Mouse (Mus musculus): ENCODE results near the gene BC048679. TPM values are rescaled to one million over a fixed set of nuclear protein-coding genes. Genes with fewer than 3 reads are reported as not detected.
"Not testable (repeated sequence)": the region's sequence is repeated elsewhere in the genome, so short reads cannot be mapped to it uniquely, and the experiment has no call there.

Gene BC048679
- polyA plus RNA-seq, 1 experiment from 2014 or later, result not detected

DNA sequence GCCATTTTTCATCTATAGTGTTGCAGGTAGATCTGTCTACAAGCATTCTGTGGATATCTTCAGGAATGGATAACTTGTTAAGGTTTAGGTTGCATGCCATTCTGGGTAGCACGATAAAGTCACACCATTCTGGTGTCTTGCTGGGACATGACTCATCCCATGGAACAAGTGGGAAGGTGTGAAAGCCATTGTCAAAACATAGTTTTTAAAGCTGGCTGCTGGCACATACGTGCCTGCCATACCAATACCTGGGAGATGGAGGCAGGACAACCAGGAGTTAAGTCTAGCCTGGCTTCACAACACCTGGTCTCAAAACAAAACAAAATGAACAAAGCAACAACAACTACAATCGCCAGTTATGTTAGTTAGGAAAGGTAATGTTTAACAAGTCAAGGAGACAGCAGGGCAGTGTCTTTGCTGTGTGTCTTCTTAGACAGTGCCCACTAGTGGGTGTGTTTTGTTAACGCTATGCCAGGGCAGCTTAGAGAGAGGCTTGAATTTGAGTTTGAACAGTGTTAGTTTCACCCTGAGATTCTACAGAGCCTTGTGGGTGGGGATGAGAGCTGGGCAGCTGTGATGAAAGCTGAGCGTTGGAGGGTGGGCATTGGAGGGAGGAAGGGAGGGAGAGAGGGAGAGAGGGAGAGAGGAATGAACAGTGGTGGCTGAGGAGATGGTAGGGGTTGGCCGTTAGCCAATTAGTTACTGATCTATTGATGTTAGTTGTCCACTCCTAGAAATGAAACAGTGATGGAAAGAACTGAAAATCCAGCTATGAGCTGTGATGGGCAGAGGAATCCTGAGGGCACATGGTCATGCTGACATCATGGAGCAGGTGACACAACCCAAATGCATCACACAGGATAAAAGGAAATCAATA, 18.3 kb upstream of the BC048679 start:
- no peak overlapping the region for H3K4me3 ChIP-seq
- no peaks in the 10 kb centered on the region for H3K36me3 ChIP-seq (ENCODE audit: poor library complexity, severe bottlenecking)
- H3K27ac ChIP-seq, result no peak overlapping the region
- H3K4me2 ChIP-seq, result no peak overlapping the region
- WGBS, result 82% methylated on average over 6 of the region's 6 CpGs
- no peak for ATAC-seq
- H3K9me3 ChIP-seq (replicated peaks), result no peaks in the 10 kb centered on the region
- H3K27me3 ChIP-seq, result 0 out of 2 replicates have a peak, but pooled peaks cover 2% of the 10 kb centered on the region
- H3K4me1 ChIP-seq, result no peaks in the 10 kb centered on the region
- no peak overlapping the region for H3K9ac ChIP-seq

- 66% methylated on average over 13 of the region's 13 CpGs for WGBS
- no peak for ATAC-seq
Observed at GRCm38 (mm10) chr7:81514906-81515590, 17.0 kb upstream of the BC048679 start.

GRCm38 (mm10) chr7:81501050-81501449, 3.0 kb upstream of the BC048679 start:
- H3K27ac ChIP-seq, result no peak overlapping the region
- no peak overlapping the region for H3K4me2 ChIP-seq
- 0 out of 2 replicates have a peak, but pooled peaks cover 5% of the 10 kb centered on the region for H3K27me3 ChIP-seq
- WGBS, result 74% methylated on average over 2 of the region's 2 CpGs
- H3K9ac ChIP-seq, result no peak overlapping the region
- no peaks in the 10 kb centered on the region for H3K9me3 ChIP-seq (replicated peaks)
- H3K4me1 ChIP-seq, result no peaks in the 10 kb centered on the region
- ATAC-seq, result no peak
- H3K4me3 ChIP-seq, result no peak overlapping the region
- no peaks in the 10 kb centered on the region for H3K36me3 ChIP-seq (ENCODE audit: poor library complexity, severe bottlenecking)

More at GRCm38 (mm10) chr7:81514906-81515590, 17.0 kb upstream of the BC048679 start:
- no peaks in the 10 kb centered on the region for H3K9me3 ChIP-seq (replicated peaks)
- no peak overlapping the region for H3K4me2 ChIP-seq
- H3K36me3 ChIP-seq (ENCODE audit: poor library complexity, severe bottlenecking), result no peaks in the 10 kb centered on the region
- H3K4me3 ChIP-seq, result no peak overlapping the region
- no peaks in the 10 kb centered on the region for H3K4me1 ChIP-seq
- no peak overlapping the region for H3K27ac ChIP-seq
- H3K9ac ChIP-seq, result no peak overlapping the region
- no peaks in the 10 kb centered on the region for H3K27me3 ChIP-seq

DNA sequence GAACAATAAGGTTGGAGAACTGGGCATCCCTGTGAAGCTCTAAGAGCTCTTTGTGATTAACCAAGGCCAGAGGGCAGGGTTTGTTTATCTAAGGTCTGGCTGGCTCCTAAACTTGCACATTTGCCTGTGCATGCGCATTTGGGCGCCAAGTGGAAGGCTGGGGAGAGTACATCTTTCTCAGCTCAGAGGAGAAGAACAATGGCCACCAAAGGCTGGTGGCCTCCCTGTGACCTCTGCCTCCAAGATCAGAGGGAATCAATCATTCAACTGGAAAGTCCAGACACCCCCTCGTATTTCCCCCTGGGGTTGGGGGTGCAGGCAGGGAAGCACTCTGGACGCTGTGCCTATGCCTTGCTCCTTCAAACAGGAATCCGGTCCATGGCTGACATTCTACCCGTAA, 910 bp downstream of the BC048679 start:
- 13% methylated on average over 6 of the region's 6 CpGs for WGBS
- no peak for ATAC-seq
- Histone ChIP-seq H3K36me3 (ENCODE audit: poor library complexity, severe bottlenecking) (no peaks in the 10 kb centered on the region), H3K27me3 (peaks cover 5% of the 10 kb centered on the region; the same call in 1 of the 2 replicates), H3K4me2 (no peak overlapping the region), H3K9me3 (replicated peaks) (no peaks in the 10 kb centered on the region), H3K4me1 (peaks cover 7% of the 10 kb centered on the region), H3K4me3 (no peak overlapping the region), H3K27ac (no peak overlapping the region), H3K9ac (no peak overlapping the region)

GRCm38 (mm10) chr7:81493331-81494021, 4.6 kb downstream of the BC048679 start, which contains the start of gene Ap3b2:
Gene Ap3b2 (minus strand): TSS chr7:81493925.
- Histone ChIP-seq H3K4me2 (peak within 1 kb of the TSS; percentile 68), H3K27ac (peak within 1 kb of the TSS; percentile 97), H3K4me3 (peak within 1 kb of the TSS; percentile 74), H3K27me3 (peaks cover 5% of the 10 kb centered on the region; the same call in 1 of the 2 replicates), H3K9me3 (replicated peaks) (no peaks in the 10 kb centered on the region), H3K9ac (peak within 1 kb of the TSS; percentile 90), H3K36me3 (ENCODE audit: poor library complexity, severe bottlenecking) (0 out of 2 replicates have a peak, but pooled peaks cover 2% of the 10 kb centered on the region), H3K4me1 (peaks cover 19% of the 10 kb centered on the region)
- ATAC-seq, result peak; percentile 96
- WGBS, result under 1% methylated on average over 57 of the region's 57 CpGs

DNA sequence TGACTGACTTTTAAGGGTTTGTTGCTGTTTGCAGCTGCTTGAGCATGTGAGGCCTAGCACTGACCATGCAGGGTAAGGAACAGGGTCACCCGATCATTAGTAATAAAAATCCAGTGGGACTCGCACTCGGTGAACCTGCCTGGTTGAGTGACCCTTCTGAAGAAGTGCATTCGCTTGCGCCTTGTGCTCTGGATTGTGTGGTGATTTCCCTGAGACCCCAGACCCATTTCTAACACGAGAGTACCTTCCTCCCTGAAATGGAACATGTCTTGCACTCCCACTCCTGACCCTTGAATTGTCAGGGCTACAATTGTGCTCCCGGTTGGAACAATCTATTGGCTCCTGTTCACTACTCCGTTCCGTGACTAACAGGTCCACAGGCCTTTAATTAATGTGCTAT, 5.5 kb downstream of the BC048679 start:
- WGBS, result 33% methylated on average over 9 of the region's 9 CpGs
- Histone ChIP-seq H3K4me2 (peak overlapping the region; percentile 68), H3K36me3 (ENCODE audit: poor library complexity, severe bottlenecking) (0 out of 2 replicates have a peak, but pooled peaks cover 2% of the 10 kb centered on the region)

DNA sequence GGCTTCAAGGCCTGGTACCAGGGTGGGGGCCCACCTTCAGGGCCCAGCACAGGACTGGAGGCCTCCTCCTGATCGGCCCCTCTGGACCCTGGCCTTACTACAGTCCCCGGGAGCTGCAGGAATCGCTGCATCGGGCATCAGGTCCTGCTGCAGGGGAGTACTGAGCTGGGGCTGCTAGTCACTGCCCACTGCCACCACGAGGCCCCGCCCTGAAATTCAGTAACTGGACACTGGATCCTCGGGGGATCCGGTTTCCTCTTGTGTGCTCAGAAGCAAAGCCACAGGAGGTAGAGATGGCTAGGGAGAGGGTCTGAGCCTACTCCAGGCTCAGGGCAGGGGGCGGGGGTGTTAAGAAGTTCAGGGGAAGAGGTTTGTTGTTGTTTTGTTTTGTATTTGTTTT, 8.4 kb downstream of the BC048679 start:
- peak overlapping the region; percentile 23; the same call in 1 of the 2 replicates for H3K9ac ChIP-seq
- H3K27ac ChIP-seq, result no peak overlapping the region
- no peaks in the 10 kb centered on the region for H3K9me3 ChIP-seq (replicated peaks)
- H3K4me2 ChIP-seq, result no peak overlapping the region
- H3K27me3 ChIP-seq, result no peaks in the 10 kb centered on the region
- no peak overlapping the region for H3K4me3 ChIP-seq
- H3K36me3 ChIP-seq (ENCODE audit: poor library complexity, severe bottlenecking), result peaks cover 4% of the 10 kb centered on the region
- WGBS, result 11% methylated on average over 9 of the region's 9 CpGs
- peaks cover 19% of the 10 kb centered on the region for H3K4me1 ChIP-seq
- no peak for ATAC-seq

More for the DNA sequence above, 5.5 kb downstream of the BC048679 start:
- no peak for ATAC-seq
- Histone ChIP-seq H3K27ac (peak overlapping the region; percentile 97; the same call in 1 of the 2 replicates), H3K9me3 (replicated peaks) (no peaks in the 10 kb centered on the region), H3K4me3 (peak overlapping the region; percentile 74), H3K27me3 (peaks cover 3% of the 10 kb centered on the region; the same call in 1 of the 2 replicates), H3K4me1 (peaks cover 19% of the 10 kb centered on the region), H3K9ac (peak overlapping the region; percentile 90)

DNA sequence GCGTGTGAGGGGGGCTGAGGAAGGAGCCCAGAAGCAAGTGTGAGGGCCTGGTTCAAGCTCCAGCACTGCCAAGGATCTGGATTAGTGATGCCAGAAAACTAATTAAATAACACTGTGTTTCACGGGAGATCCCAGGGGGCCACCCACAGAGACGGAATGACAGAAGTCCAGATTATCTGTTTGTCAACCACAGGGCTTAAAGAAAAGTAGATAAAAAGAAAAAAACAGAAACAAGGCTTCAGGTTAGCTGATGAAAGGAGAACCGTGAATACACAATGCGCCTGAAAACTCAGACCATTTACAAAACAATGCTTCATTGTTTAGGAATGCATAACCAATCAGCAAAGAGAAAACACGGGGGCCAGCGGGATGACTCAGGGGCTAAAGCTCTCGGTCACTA, 17.3 kb downstream of the BC048679 start:
- Histone ChIP-seq H3K27me3 (peaks cover 23% of the 10 kb centered on the region), H3K27ac (no peak overlapping the region), H3K4me1 (peaks cover 11% of the 10 kb centered on the region; the same call in 1 of the 2 replicates), H3K9me3 (replicated peaks) (no peaks in the 10 kb centered on the region), H3K4me2 (no peak overlapping the region), H3K4me3 (no peak overlapping the region), H3K36me3 (ENCODE audit: poor library complexity, severe bottlenecking) (peaks cover 28% of the 10 kb centered on the region), H3K9ac (no peak overlapping the region)
- no peak for ATAC-seq
- 0% methylated on average over 8 of the region's 8 CpGs for WGBS

GRCm38 (mm10) chr7:81479531-81480090, 18.5 kb downstream of the BC048679 start:
- 73% methylated on average over 3 of the region's 3 CpGs for WGBS
- no peak overlapping the region for H3K9ac ChIP-seq
- peaks cover 34% of the 10 kb centered on the region for H3K36me3 ChIP-seq (ENCODE audit: poor library complexity, severe bottlenecking)
- H3K4me1 ChIP-seq, result peaks cover 11% of the 10 kb centered on the region; the same call in 1 of the 2 replicates
- H3K27ac ChIP-seq, result no peak overlapping the region
- H3K4me3 ChIP-seq, result no peak overlapping the region
- peaks cover 24% of the 10 kb centered on the region for H3K27me3 ChIP-seq
- no peak overlapping the region for H3K4me2 ChIP-seq
- no peaks in the 10 kb centered on the region for H3K9me3 ChIP-seq (replicated peaks)
- no peak for ATAC-seq

DNA sequence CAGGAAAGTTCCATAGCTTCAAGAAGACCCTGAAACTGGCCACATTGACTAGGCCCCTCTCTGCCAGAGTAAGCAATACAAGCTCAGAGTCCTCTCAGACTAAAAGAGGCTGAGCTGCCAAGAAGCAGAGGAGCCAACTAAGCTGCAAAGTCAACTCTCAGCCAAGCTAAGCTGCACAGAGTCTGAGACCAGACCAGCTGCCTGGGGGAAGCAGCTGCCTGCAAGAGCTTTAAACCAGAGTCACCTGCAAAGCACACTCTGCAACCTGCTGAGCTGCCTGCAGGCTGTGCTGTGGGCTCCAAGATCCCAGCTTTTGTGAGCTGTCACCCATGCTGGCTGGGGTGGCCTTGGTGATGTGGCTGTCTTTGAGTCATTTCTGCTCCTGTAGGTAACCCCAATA, 19.8 kb downstream of the BC048679 start:
- ATAC-seq, result 0 out of 2 replicates have a peak, but pooled peaks have one; percentile 8
- Histone ChIP-seq H3K36me3 (ENCODE audit: poor library complexity, severe bottlenecking) (peaks cover 27% of the 10 kb centered on the region), H3K27me3 (peaks cover 24% of the 10 kb centered on the region), H3K4me1 (peaks cover 11% of the 10 kb centered on the region; the same call in 1 of the 2 replicates)
- H3K4me2 ChIP-seq; H3K9ac ChIP-seq; H3K9me3 ChIP-seq (replicated peaks); H3K4me3 ChIP-seq; H3K27ac ChIP-seq: not testable (repeated sequence)

GRCm38 (mm10) chr7:81476833-81477232, 21.2 kb downstream of the BC048679 start:
- H3K4me1 ChIP-seq, result peaks cover 11% of the 10 kb centered on the region; the same call in 1 of the 2 replicates
- peaks cover 37% of the 10 kb centered on the region for H3K36me3 ChIP-seq (ENCODE audit: poor library complexity, severe bottlenecking)
- H3K4me3 ChIP-seq, result no peak overlapping the region
- ATAC-seq, result no peak; the same call in 1 of the 2 replicates
- H3K27me3 ChIP-seq, result peaks cover 24% of the 10 kb centered on the region
- no peaks in the 10 kb centered on the region for H3K9me3 ChIP-seq (replicated peaks)
- H3K9ac ChIP-seq, result no peak overlapping the region
- 5% methylated on average over 24 of the region's 24 CpGs for WGBS
- peak overlapping the region; percentile 33 for H3K4me2 ChIP-seq
- H3K27ac ChIP-seq, result no peak overlapping the region
